Mouse (Mus musculus) left cerebral cortex, adult 18-20 months (tissue): ENCODE measurements around the gene Snrpc. TPM values are rescaled to one million over a fixed set of nuclear protein-coding genes. Genes with fewer than 3 reads are reported as not detected.
A peak's percentile ranks its signal among the peaks of the same experiment; 100 is the strongest.

Experiments
- DNase-seq, 2 experiments: peaks; one replicate each; pipeline ENCODE4 v3.0.0; 2021 to 2022; ENCODE audit warnings: low spot score in 2 of 2, mixed read lengths in 1 of 2
- total RNA-seq, 2 experiments: library from RNA; stranded (reverse); gene quantifications; 2 replicates each; pipeline ENCODE4 v1.2.3; 2021

The Snrpc gene
- total RNA-seq, 2 experiments from 2014 or later: 43.5 to 44.7 TPM

- no peak for DNase-seq
These were observed 18.9 kb upstream of the Snrpc start for GRCm38 (mm10) chr17:27819011-27819410.

DNA sequence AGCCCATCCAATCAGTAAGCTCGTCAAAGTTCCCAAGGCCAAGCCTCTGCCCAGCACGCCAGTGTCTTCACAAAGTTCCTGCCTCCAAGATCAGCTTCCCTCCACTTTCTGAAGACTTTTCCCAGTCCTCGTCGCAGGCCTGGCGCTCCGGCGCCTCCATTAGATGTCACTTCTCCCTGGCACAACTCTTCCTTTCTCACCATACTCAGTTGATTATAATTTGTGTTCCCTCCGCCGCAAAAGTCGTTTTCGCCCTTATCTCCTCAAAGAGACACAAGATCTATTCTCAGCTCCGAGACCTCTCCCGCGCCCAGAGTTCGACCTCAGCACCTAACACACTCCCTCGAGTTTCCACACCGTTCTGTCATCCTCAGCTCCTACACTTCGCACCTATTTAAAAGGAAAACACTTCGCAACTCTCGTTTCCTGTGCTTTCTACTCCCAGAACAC lies 18.4 kb upstream of the Snrpc start:
- DNase-seq: no peak

DNA sequence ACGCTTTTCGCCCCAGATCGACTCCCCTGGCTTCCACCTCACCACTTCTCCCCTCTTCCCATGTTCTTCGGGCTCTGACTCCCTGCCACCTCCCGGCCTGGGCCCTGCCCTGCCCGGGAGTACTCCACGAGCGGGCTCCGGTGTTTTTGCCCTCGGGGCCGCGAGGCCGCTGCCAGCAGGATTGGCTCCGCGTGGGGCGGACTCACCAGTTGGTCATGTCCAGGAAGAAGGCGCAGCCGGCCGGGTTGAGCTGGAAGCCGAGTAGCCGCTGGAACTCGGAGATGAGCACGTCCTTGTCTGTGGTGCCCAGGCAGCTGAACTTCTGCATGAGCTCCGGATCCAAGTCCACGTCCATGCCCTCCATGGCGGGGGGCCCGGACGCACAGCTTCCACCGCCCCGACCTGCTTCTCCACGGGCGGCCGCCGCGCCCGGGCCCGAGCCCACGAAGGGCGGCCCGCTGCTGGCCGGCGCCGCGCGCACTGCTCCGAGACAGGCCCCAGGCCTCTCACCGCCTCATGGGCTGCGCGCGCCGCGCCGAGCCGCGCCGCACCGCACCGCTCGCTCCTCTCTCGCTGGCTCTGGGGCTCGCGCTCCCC lies 17.9 kb upstream of the Snrpc start:
- DNase-seq: peak in 1 of 2 experiments; percentile 34

DNA sequence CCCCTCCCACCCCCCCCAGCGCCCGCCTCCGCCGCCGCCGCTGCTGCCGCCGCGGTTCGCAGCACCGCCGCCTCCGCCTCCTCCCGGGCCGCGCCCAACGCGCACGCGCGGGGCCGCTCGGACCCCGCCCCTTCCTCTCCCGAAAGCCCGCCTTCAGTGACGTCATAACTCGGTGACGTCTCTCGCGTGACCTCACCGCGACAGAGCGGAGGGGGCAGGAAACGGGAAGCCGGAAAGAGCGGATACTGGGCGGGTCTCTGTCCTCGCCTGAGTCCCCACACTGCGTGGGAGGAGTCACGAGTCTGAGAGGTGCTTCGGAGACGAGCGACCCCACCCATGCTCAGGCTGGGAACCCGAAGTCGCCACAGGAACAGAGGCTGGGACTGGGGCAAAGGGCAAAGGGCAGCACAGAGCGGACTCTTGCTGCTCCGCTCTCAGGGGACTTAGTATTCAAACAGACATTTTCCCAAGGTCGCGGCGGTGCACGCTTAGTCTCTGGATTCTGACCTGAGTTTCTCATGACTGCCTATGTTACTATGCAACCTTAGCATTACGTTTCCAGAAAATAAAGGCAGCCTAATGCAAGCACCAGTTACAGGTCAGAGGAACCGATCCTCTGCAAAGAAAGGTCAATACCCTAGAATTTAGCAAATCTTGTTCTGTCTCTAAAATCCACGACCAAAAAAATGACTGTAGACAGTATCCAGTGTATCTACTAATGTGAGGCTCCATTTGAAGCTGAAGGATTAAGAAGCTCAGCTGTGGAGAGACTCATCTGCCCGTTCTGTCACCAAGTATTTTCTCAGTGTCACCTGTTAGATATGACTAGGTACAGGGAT lies 17.2 kb upstream of the Snrpc start, which contains the start of gene D17Wsu92e:
TSS of gene D17Wsu92e (minus strand) at position 81 of the 839 bp plus-strand sequence.
- DNase-seq: peak; percentile 98 to 99

GRCm38 (mm10) chr17:27821407-27822338 lies 16.3 kb upstream of the Snrpc start:
- peak; percentile 10 to 16 for DNase-seq

DNA sequence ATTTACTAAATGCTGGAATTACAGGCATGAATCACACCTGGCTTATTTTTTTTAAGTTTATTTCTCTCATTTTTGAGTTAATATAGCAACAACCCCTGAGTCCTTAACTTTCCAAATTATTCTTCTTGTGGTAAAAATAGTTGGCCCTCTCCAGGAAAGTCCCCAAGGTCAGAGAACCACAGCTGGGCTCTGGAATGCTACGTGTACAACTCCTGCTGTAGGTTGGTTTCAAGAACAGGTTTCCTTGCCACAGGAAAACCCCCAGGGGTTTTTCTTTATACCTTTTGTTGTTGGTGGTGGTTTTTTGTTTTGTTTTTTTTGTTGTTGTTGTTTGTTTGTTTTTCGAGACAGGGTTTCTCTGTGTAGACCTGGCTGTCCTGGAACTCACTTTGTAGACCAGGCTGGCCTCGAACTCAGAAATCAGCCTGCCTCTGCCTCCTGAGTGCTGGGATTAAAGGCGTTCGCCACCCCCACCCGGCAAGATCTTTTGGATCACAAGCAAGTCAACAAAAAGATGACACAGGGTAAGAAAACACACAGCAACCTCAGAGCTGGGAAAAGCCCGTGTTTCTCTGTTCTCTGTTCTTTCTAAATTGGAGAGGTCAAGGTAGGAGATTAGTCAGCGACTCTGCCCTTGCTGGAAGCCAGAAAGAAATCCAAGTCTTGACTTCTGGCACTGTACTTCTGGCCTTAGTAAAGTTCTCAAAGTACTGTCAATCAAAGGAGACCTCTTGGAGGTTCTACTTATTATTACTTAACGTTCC lies 14.6 kb upstream of the Snrpc start:
- no peak for DNase-seq

- DNase-seq: no peak
These were observed 13.0 kb upstream of the Snrpc start for GRCm38 (mm10) chr17:27824941-27825340.

- no peak for DNase-seq
These were observed 12.4 kb upstream of the Snrpc start for GRCm38 (mm10) chr17:27825539-27825938.

GRCm38 (mm10) chr17:27825984-27826905 lies 11.7 kb upstream of the Snrpc start:
- peak; percentile 8 to 13 for DNase-seq

GRCm38 (mm10) chr17:27826908-27827383 lies 11.0 kb upstream of the Snrpc start:
- no peak for DNase-seq

DNA sequence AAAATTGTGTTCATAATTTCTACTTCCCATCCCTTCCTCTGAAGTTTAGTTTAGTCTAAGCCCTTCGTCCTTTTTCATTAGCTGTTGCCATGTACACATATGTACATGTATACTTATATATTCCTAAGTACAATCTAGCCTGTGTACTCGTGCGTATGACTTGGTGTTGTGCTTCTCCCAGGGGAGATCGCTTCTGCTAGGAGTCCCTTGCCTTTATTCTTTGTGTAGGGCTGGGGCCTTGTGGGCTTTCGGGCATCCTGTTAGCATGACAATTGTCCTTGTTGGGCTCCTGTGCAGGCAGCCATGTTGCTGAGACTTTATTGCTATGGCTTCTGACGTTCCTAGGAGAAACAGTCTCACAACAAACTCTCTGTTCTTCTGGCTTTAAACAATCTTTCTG lies 10.4 kb upstream of the Snrpc start:
- DNase-seq: no peak

DNA sequence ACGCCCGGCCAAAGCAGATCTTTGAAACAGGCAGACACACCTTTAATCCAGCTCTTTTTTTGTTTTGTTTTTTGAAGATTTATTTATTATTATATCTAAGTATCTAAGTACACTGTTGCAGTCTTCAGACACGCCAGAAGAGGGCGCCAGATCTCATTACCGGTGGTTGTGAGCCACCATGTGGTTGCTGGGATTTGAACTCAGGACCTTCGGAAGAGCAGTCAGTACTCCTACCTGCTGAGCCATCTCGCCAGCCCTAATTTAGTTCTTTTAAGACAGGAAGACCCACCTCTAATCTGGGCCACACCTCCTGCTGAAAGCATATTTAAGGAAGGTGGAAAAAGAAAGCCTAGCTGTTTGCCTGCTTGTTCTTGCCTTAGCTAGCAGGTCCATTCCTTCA lies 7.5 kb upstream of the Snrpc start:
- no peak for DNase-seq

GRCm38 (mm10) chr17:27839469-27840252 lies 1.7 kb downstream of the Snrpc start:
- DNase-seq: peak; percentile 98

DNA sequence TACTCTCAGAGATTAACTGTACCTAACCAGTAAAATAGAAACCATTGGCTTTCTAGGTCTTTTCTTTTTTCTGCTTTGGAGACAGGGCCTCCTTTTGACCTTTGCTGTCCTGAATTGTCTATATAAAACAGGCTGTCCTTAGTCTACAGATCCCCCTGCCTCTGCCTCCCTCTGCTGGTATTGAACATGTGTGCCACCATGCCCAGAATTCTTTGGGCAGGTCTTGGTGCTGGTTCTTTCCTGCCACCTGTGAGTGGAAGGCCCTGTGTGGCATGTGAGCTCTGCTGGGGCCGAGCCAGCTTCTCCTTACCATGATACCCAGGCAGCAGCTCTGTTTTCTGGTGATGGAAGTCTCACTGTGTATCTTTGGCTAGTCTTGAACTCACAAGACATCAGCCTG lies 10.4 kb downstream of the Snrpc start:
- no peak for DNase-seq

DNA sequence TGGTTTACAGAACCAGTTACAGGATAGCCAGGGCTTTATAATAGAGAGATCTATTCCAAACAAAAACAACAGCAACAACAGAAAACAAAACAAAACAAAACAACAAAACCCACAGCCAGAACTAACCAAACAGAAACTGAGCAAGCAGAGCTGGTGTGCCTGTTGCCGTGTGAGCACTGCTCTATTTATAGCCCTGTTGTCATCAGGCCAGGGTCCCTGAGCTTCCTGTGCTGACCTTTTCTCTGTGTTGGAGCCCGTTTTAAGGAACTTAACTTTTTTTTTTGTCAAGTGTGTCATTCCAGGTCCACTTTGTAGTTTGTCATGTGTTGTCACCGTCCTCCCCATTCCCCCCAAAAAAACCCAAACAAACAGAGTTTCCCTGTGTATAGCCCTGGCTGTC lies 13.1 kb downstream of the Snrpc start:
- no peak for DNase-seq

- DNase-seq: peak; percentile 79 to 85
These were observed 18.4 kb downstream of the Snrpc start, which contains the start of gene Uhrf1bp1 for GRCm38 (mm10) chr17:27856265-27856797. Gene Uhrf1bp1 (plus strand): TSS chr17:27856441.

DNA sequence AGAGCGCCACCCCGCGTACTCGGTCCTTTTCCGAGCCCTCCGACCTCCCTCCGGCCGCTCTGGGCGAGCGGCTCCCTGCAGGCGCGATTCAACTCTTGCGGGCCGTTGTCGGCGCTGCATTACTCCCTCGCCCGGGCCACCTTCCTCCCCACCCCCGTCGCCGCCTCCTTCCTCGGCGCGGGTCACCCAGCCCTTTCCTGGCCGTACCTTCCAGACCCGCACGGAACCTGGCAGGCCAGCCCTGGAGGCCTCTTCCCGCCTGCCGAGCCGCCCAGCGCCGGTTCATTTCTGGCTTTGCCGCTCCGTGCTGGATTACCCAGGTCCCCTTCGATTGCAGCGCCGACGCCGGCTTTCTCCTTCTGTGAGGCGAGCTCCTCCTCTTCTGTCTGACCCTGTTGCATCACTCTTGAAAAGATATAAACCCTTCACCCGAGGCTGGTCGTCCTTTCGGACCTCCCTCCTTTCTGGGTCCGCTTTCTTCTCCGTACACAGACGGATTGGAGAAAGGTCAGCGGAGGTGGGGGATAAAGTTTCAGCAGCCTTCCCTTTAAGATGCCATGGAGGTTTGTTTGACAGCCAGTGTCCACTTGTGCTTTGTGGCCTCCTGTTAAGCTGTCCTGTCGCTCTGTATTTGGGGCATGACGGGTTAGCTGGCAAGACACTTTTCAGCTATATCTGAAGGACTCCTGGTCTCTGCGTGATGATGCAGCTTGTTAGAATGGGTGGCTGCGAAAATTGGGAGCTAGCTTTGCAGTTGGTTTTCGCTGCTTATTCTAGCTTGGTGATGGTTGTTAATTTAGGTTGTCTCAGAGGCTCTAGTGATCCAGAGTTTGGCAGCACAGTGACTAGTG lies 19.1 kb downstream of the Snrpc start:
- DNase-seq: peak; percentile 23 to 39
